Mouse (Mus musculus) gastrocnemius, postnatal 25 days (tissue): ENCODE data around the gene Nr1d2. TPM values are rescaled to one million over a fixed set of nuclear protein-coding genes. Genes with fewer than 3 reads are reported as not detected.
"Not testable (repeated sequence)": the region's sequence is repeated elsewhere in the genome, so short reads cannot be mapped to it uniquely, and the experiment has no call there.

Experiments used
- DNase-seq: peaks from one replicate; pipeline ENCODE4 v3.0.0; 2022
- microRNA-seq, 2 experiments: library from miRNA; unstranded; fragments of <30 nt; microRNA quantifications; one replicate each; pipeline ENCODE4 v1.2.0; 2021; ENCODE audit warnings: borderline replicate concordance in 2 of 2
- total RNA-seq, 2 experiments: library from RNA; stranded (reverse); gene quantifications; 1 replicate in 1 of 2; 2 replicates in 1 of 2; pipeline ENCODE4 v1.2.3; 2021

Gene Nr1d2
- total RNA-seq, 2 experiments from 2014 or later, result 50.7 to 84.7 TPM

DNA sequence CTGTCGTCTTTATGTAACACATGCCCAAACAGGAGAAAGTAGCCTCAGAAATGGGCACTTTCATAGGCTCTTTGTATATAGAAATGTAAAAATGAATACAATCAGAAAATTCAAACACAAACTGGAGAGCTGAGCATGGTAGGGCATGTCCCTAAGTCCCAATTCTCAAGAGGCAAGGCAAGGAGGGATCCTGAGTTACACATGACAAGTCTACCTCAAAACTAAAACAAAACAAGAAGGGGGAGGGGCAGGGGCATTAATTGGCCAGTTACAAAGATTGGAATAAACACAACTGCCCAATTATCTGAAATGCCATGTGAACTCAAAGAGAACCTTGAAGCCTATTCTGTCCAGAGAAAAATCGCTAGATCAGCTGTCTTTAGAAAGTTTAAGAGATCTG is 5.9 kb downstream of the Nr1d2 start:
- no peak for DNase-seq

DNA sequence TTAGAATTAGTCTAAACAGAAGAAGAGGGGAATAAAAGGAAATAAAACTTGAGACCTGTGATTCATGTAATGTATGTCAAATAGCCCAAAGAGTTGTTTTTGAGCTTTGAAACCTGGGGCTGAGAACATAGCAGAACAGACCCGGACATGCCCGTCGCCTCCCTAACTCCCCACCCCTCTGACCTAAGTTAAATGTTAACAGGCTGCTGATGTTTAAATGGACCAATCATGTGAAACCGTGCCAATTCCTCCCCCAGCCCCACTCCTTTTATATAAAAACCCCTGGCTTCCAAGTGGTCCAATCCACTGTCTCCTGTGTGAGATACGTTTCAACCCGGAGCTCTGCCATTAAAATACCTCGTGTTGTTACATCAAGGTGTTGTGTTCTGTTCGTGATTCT is 7.1 kb downstream of the Nr1d2 start:
- DNase-seq, result not testable (repeated sequence)

DNA sequence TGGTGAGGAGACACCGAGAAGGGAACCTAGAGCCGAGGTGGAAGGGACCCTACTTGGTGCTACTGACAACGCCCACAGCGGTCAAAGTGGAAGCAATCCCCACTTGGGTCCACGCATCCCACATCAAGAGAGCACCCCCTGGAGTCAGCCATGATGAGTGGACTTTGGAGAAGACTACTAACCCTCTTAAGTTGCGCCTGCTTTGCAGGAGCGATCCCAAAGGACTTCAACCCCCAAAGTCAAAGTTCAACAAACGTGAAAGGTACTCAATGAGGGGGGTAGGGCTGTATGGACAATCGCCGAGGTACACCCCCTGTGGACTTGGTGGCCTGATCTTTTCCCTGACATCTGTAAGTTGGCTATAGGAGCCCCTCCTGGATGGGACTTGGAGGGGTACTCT is 9.2 kb downstream of the Nr1d2 start:
- DNase-seq, result not testable (repeated sequence)

DNA sequence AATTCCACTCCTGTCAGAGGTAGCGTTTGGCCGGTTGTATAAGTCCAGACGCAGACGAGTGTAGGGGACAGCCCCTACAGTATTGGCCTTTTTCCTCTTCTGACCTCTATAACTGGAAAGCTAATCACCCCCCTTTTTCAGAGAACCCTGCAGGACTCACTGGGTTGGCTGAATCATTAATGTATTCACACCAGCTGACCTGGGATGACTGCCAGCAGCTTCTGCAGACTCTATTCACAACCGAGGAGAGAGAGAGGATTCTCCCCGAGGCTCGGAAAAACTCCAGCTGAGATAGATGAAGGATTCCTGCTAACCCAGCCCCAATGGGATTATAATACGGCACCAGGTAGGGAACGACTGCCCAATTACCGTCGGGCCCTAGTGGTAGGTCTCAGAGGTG is 12.7 kb downstream of the Nr1d2 start:
- DNase-seq, result not testable (repeated sequence)

DNA sequence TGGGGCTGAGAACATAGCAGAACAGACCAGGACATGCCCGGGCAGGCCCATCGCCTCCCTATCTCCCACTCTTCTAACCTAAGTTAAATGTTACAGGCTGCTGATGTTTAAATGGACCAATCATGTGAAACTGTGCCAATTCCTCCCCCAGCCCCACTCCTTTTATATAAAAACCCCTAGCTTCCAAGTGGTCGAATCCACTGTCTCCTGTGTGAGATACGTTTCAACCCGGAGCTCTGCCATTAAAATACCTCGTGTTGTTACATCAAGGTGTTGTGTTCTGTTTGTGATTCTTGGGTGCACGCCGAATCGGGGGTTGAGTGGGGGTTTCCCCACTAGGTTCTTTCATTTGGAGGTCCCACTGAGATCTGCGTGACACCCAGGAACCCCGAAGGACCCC is 13.5 kb downstream of the Nr1d2 start:
- not testable (repeated sequence) for DNase-seq

DNA sequence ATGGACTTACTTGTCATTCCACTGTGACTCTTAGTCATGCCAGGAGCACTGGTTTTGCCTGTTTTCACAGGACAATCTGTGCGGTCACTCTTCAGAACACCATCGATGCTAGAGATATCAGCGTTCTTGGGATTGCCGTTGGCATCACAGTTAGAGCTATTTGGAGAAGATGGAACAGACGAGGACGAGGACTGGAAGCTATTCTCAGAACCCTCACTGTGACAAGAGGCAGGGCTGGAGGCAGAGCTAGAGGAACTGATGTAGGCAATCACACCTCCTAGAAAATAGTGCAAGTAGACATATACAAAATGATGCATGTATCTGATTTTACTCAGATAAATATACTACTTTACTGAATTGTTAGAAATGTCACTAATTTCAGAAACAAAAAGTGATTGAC is 16.9 kb downstream of the Nr1d2 start:
- no peak for DNase-seq

DNA sequence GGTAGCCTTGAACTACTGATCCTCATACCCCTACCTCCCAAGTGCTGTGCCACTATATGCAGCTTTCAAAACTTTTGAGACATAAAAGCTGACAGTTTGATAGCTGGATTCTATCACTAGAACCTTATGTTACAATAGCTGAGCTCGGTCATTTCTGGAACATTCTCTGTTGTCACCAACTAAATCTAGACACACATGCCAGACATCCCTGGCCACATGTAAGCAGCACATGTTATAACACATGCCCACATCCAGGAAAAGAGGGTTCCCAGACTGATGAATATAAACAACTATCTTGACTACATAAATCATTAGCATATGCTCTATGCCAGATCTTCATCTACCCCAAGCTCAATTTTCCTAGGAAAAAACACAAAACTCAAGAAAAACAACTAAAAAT is 21.8 kb downstream of the Nr1d2 start:
- DNase-seq, result no peak

DNA sequence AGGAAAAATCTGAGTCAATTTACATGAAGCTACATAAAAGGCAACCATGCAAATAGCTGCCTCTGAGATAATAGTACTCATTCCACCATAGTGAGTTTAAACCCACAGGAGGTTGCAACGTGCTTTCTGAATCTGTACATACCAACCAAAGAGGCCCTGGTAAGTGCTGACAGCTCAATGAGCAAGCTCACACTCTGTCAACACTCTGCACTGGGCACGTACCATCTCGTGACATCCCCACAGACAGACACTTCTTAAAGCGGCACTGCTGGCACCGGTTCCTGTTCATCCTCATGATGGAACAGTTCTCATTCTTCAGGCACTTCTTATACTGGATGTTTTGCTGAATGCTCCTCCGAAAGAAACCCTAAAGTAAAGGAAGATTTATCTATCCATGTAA is 22.5 kb downstream of the Nr1d2 start:
- DNase-seq, result no peak

DNA sequence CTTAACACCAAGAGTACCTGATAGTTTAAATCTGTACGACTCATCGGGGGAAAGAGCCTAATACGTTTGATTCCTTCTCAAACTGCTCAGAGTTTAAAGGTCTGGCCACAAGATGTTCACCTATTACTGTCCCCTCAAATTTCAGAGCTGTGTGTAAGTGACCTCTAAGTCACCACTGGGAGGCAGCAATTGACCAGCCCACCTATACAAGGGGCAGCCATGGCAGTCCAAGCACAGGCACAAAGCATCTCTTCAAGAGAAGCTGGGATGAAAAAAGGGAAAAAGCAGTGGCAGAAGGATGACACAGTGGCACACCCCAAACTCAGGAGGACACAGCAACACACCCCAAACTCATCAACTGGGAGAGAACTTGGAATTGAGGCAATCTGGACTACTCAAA is 28.1 kb downstream of the Nr1d2 start:
- DNase-seq, result no peak

DNA sequence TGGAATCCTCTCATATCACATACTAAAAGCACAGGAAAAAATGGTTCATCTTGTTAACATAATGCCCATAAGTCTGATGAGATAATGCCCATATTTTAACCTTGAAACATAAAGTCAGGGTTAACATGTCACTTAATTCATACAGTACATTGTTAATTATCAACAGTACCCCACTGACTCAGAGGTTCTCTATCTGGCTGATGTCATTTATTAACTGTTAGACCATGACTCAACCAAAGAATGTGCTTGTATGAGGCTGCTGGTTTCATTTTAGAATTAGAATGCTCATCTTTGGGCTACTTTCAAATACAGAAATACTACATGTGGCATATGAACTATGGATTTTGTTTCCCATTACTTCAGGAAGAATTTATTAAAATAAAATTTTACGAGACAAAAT is 34.6 kb downstream of the Nr1d2 start:
- DNase-seq, result not testable (repeated sequence)

DNA sequence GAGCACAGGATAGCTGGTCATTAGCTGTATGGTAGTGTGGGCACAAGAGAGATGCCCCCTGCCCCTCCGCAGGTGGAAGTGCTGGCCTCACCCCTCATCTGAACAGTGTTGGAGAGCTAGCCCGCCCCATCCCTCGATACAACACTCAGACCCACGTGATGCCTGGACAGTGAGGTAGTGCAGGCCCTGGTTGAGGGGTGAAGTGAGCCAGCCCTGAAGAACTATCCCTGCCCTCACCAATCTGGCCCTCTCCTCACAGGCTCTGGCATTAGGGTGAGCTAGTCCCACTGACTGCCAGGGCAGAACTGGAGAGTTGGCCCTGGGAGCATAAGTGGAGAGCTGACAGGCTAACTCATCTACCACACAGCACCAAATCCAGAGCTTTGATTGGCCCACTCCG is 37.5 kb downstream of the Nr1d2 start:
- DNase-seq, result peak; percentile 6

DNA sequence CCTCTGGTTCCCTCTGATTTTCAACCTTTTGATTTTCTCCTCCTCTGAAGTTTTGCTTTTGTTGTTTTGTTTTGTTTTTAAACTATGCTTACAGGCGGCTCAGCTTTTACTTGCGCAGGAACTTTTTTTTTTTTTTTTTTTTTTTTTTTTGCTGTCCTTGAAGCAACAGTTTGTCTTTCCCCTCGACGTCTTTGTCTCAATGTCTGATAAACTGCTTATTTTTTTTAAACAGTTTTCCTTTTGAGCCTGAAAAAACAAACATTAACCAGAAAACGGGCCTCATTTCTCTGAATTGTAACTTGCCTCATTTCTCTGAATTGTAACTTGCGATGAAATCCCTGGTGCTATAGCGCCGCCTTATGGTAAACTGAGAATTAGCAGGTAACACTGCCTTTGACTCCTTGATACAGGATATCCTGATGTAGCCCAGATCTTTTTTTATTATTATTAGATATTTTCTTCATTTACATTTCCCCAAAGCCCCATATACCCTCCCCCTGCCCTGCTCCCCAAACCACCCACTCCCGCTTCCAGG is 52.0 kb downstream of the Nr1d2 start:
- no peak for DNase-seq

DNA sequence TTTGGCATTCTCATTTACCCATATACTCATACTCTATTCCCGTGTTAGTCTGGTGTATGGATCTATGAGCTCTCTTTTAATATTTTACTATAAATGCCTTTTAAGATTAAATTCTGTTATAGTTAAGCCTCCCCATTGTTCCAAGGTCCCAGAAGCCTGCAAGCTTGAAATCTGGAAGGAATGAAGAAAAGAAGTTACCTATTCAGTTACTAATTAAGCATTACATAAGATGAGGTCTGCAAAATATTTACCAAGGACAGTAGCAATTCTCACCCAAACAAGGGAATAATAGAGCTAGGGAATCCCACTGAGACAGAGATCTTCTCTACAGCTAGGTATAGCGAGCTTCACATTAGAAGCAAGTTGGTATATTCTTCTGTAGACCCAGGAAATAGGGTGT is 61.4 kb downstream of the Nr1d2 start:
- not testable (repeated sequence) for DNase-seq

DNA sequence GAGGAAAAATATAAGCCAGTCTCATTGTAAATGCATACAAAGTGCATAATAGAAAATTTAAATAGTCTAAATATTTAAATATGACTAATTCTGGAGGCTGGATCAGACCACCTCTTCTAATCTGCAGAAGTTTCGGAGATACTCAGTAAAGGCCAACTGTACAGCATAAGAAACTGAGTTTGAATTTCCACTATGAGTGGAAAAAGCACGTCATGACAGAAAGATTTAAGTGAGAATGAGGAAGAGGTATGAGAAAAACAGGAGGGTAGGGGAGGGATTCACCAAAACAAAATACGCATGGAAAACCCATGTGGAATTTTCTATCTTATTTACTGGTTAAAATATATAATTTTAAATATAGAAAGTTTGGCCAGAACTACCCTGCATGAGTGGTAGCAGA is 71.3 kb downstream of the Nr1d2 start:
- DNase-seq, result no peak

DNA sequence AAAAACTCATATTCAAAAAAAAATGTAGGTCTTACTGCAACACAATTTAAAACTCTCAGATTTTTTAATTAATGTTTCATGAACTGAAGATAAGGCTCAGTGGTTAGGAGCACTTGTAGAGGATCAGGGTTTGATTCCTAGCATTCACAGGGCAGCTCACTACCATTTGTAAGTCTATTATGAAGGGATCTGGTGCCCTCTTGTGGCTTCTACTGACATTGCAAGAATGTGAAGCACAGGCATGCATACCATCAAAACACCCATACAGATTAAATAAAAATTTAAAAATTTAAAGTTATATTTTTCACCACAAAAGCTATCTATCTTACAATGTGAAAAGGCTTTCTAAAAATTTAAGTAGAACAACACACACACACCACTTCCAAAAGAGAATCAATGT is 71.9 kb downstream of the Nr1d2 start:
- no peak for DNase-seq

Small RNAs within 50 kb of the gene (microRNA-seq; reads per million reads assigned to microRNA genes)
- gene Gm44469, result 0 reads per million in 2 experiments

Other genes with a start within 250 kb of the Nr1d2 start
- gene Nkiras1, start 32.0 kb upstream of the Nr1d2 start, total RNA-seq, result 10 to 100 TPM; 33.0 to 35.9 TPM
- 100 to 1,000 TPM; 479 to 508 TPM for gene Rpl15, start 32.3 kb upstream of the Nr1d2 start, total RNA-seq
- gene Ube2e1, start 92.7 kb upstream of the Nr1d2 start, total RNA-seq, result 10 to 100 TPM; 84.4 to 96.1 TPM